Mouse (Mus musculus) 3134 (cell line): ENCODE data around the gene Vhl.

Experiments
- DNase-seq: peaks from one replicate; pipeline ENCODE4 v3.0.0-alpha.2; 2011; ENCODE audit warnings: low spot score; ENCODE audit not compliant: insufficient read length; ENCODE audit errors: extremely low read depth

Vhl gene

DNA sequence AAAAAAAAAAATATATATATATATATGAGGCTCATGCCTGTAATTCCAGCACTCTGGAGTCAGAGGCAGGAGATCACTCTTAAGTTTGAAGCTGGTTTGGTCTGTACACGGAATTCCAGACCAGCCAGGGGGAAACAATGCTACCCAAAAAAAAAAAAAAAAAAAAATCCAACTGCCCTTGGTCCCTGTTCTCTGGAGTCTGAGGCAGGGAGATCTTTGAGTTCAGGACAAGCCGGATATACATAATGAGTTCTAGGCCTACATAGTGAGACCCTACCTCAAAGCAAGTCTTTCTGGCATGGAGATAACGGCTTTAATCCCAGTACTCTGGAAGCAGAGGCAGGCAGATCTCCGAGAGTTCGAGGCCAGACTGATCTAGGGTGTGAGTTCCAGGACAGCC is 373 bp upstream of the Vhl start:
- peak; percentile 47 for DNase-seq

- DNase-seq, result peak; percentile 31
These were observed 1.4 kb downstream of the Vhl start for GRCm38 (mm10) chr6:113624989-113625770.

DNA sequence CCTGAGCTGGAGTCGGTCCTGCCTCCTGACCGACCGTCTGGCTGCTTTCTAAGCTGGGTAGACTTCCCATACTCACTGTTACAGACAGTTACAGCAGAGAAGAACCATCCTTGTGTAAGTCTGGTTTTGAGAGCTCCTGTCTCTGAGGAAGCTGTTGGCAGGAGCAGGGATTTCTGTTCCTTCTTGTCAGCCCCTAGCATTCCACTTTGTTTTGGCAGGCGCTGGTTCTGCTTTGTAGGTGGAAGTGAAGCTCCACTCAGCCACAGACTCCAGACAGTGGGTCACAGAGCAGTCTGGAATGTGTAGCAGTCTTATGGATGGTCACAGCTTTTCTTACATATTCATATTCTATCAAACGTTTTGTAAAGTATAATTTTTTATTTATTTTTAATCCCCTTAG is 6.6 kb downstream of the Vhl start:
- DNase-seq, result no peak

GRCm38 (mm10) chr6:113632863-113633262 is 9.1 kb downstream of the Vhl start:
- DNase-seq, result no peak

GRCm38 (mm10) chr6:113638302-113639040 is 14.7 kb downstream of the Vhl start, which contains the start of gene Irak2:
Irak2 (plus strand) TSS chr6:113638467.
- DNase-seq, result peak; percentile 94

GRCm38 (mm10) chr6:113639201-113639600 is 15.4 kb downstream of the Vhl start:
- no peak for DNase-seq

DNA sequence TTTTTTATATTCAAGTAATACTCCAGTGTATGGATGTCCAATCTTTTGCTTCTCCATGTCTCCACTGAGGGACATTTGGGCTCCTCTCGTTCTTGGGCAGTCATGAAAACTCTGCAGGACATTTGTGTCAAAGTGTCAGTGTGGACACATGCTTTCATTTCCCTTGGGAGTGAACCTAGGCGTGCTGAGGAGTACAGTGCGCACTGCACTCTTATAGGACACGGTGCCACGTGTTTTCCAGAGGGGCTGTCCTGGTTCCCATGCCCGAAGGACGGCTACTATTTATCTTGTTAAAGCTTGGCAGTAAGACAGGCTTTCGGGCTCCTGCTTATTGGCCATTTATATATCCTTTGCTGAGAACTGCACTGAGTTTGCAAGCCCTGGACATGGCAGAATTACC is 18.8 kb downstream of the Vhl start:
- no peak for DNase-seq

DNA sequence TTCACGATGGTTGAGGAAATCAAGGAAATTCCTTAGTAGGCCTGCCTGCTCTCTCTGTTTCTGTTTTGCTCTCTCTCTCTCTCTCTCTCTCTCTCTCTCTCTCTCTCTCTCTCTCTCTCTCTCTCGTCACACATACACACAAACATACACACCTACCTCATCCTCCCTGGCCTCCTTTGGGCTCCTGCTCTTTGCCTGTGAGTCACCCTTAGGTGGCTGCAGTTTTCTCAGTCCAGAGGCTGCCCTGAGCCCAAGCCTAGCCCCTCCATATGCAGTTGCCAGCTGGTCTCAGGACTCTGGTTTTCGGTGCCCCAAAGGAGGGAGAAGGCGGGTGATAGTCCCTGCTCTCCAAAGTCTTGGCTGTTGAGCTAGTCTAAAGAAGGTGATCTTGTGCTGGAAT is 19.3 kb downstream of the Vhl start:
- peak; percentile 69 for DNase-seq

DNA sequence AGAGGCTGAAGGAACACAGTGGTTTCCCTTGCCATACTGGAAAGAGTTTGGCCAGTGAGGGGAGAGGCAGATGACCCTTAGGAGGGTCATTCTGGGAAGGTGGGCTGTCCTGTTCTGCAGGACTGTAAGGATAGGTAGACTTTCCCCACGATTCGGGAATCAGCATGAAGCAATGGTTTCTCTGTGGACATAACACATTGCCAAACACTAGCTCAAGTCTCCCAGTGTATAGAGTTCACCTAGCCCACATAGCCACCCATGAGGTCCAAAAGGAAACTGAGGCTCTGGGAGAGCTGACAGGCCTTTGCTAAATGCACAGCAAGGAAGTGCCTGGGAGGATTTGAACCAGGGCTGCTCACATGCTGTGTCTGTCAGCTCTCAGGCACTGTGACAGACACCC is 20.2 kb downstream of the Vhl start:
- no peak for DNase-seq

DNA sequence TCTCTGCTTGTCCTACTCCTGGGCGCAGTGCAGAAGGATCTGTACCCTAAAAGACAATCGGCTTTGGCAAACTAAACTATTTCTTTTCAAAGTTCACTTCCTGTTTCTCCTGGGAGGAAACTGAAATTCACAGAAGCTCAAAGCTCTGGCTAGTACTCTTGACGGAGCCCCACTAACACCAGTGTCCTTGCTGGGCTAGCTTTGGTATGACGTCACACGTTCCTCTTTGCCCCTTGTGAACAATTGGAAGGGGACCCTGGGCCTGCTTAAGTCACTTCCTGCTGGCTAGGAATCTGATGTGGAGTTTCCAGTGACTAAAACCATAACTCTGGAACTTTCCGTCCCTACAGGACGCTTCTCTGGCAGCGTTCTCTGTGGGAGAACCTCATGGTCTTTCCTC is 21.0 kb downstream of the Vhl start:
- no peak for DNase-seq

DNA sequence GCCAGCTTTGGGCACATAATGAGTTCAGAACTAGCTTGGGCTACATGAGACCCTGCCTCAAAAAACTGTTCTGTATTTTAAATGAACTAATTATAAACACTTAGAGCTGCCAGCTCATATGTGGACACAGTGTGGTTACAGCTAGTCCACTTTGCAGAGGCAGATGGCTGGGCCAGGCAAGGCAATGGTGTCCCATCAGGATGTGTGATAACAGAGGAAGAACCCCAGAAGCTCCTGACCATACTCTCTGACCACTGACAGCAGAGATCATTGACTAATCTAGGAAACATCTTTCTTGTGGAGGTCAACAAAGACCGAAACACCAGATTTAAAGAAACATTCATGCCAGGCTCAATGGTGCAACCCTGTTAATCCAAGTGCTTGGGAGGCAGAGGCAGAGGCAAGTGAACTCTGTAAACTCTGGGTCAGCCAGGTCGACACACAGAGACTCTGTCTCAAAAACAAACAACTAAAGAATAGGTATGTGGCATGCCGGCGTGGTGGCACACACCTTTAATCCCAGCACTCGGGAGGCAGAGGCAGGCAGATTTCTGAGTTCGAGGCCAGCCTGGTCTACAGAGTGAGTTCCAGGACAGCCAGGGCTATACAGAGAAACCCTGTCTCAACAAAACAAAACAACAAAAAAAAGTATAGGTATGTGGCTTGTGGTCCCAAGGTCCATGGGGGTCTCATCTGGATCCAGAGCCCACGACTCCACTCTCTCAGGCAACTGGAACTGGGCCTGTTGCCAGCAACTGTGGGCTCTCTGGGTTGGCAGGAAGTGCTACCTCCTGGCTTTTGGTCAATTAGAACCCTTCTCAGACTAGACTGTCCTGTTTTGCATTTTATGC is 25.8 kb downstream of the Vhl start:
- DNase-seq, result no peak

GRCm38 (mm10) chr6:113650197-113650640 is 26.5 kb downstream of the Vhl start:
- no peak for DNase-seq

GRCm38 (mm10) chr6:113651626-113652025 is 27.9 kb downstream of the Vhl start:
- no peak for DNase-seq

DNA sequence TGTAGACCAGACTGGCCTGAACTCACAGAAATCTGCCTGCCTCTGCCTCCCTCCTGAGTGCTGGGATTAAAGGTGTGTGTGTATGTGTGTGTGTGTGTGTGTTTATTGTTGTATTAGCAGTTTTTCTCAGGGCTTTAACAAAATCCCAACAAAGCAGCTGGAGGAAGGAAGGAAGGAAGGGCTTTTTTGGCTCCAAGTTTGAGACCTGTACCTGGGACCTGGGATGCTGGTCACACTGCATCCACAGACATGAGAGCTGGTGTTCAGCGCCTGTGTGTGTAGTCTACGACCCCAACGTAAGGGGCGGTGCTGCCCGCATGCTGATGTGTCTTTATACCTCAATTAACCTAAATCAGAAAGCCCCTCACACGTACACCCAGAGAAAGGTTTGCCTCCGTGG is 29.8 kb downstream of the Vhl start:
- no peak for DNase-seq

GRCm38 (mm10) chr6:113654102-113654501 is 30.3 kb downstream of the Vhl start:
- no peak for DNase-seq

DNA sequence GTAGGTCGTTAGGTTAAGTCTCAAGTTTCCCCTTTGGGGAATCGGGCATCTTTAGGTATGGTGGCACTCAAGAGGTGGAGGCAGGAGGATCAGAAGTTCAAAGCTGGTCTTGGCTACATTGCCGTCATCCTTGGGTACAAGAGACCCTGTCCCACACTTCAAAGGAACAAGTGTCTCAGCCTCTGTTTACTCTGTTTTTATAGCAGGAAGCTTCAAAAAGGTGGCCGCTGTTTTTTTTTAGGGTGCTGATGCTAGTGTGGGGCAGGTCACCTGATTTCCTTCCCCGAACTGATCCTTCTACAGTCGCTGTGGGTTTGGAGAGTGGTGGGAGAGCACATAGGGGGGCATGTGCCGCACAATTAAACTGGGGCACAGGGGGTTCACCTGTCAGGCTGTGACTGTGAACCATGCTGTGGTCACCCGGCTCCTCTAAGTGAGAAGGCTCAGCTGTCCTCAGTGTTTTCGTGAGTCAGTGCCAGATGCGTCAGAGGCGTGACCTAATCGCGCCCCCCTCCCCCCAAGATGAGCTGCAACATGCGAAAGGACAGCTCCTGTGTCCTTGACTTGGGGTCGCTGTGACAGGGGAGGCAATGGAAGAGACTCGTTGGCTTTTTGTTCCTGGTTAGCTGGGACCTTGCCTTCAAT is 31.1 kb downstream of the Vhl start:
- DNase-seq, result no peak

GRCm38 (mm10) chr6:113655475-113655874 is 31.7 kb downstream of the Vhl start:
- DNase-seq, result no peak

DNA sequence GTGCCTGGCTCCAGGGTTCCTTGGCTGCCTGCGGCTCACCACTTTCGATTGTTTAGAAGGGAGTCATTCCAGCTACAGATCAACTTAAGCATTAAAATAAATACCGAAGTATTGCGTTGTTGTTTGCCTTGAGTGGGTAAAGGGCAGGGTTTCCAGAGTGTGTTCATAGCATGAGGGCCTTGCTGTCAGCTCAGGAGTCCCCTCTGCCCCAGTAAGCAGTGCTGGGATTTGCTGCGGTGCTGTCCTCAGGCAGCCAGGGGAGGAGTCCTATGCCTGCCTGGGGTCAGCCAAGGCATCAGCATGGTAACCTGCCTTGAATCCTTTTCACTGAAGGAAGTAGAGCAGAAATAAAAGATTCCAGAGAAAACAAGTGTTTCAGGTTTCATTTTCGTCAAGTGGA is 33.1 kb downstream of the Vhl start:
- DNase-seq, result no peak

GRCm38 (mm10) chr6:113658226-113658625 is 34.5 kb downstream of the Vhl start:
- DNase-seq, result no peak

DNA sequence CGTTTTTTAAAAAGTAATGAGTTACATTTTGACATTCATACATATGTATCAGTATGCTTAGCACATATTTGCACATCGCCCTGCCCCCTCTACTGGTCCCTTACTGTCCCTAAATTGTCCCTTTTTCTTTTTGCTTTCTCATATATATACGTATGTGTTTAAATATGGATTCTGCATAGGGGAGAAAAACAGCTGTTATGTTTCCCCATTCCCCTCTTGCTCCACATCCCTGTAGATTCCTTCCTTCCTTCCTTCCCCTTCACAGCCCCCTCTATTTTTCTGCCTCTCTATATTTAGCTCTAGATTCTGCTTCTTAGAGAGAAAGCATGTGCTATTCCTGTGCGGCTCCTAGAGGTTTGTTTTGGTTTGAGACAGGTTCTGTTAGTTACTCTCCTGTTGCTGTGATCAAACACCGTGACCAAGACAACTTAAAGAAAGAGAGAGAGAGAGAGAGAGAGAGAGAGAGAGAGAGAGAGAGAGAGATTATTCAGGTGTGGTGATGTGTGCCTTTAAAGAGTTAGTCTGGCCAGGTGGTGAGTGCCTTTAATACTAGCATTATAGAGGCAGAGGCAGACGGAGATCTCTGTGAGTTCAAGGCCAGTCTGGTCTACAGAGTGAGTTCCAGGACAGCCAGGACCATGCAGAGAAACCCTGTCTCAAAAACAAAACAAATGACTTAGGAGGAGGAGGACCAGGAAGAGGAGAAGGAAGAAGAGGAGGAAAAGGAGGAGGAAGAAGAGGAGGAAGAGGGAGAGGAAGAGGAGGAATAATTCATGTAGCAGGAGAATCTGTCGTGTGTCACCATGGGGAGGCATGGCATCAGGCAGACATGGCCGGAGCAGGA is 36.1 kb downstream of the Vhl start:
- DNase-seq, result no peak
